Mouse (Mus musculus) MEL (cell line): ENCODE data around the gene Parva. TPM values are rescaled to one million over a fixed set of nuclear protein-coding genes. Genes with fewer than 3 reads are reported as not detected.

ENCODE experiments used
- DNase-seq: peaks from one replicate; pipeline ENCODE4 v3.0.0; 2011; ENCODE audit warnings: low read depth, low spot score
- H3K27ac ChIP-seq: 2 replicates; pipeline ENCODE4 v1.5.1; 2012; ENCODE audit warnings: low read depth, mild to moderate bottlenecking, control low read depth, low read length, moderate library complexity; ENCODE audit not compliant: control insufficient read depth
- H3K27me3 ChIP-seq, 2 experiments: fragments of 150-350 bp in 1 of 2; sonication (generic) in 1 of 2; 2 replicates each; pipeline ENCODE4 v1.6.1; 2012; ENCODE audit warnings: low read length in 2 of 2, mild to moderate bottlenecking in 2 of 2, improper control_type of control experiment in 1 of 2, moderate library complexity in 1 of 2; ENCODE audit not compliant: insufficient read depth in 2 of 2, control insufficient read depth in 1 of 2
- H3K36me3 ChIP-seq, 2 experiments: 2 replicates each; pipeline ENCODE4 v1.6.1; 2012 to 2014; ENCODE audit warnings: low read length in 2 of 2, improper control_type of control experiment in 1 of 2, inconsistent platforms in 1 of 2, mild to moderate bottlenecking in 1 of 2; ENCODE audit not compliant: insufficient read depth in 2 of 2, control insufficient read depth in 1 of 2
- H3K4me1 ChIP-seq, 2 experiments: fragments of 150-350 bp in 1 of 2; sonication (generic) in 1 of 2; 2 replicates each; pipeline ENCODE4 v1.6.1; 2012; ENCODE audit warnings: low read length in 2 of 2, improper control_type of control experiment in 1 of 2, mild to moderate bottlenecking in 1 of 2; ENCODE audit not compliant: insufficient read depth in 2 of 2, control insufficient read depth in 1 of 2
- H3K4me3 ChIP-seq, 2 experiments: fragments of 150-350 bp in 1 of 2; sonication (generic) in 1 of 2; 2 replicates each; pipeline ENCODE4 v1.5.1; 2012; ENCODE audit warnings: low read depth in 2 of 2, low read length in 2 of 2, mild to moderate bottlenecking in 2 of 2, moderate library complexity in 2 of 2, control low read depth in 1 of 2, improper control_type of control experiment in 1 of 2; ENCODE audit not compliant: control insufficient read depth in 1 of 2, insufficient read depth in 1 of 2
- H3K79me2 ChIP-seq: 2 replicates; pipeline ENCODE4 v1.6.1; 2012; ENCODE audit warnings: mild to moderate bottlenecking, low read length, moderate library complexity; ENCODE audit not compliant: control insufficient read depth, poor library complexity, insufficient read depth
- H3K9ac ChIP-seq: 2 replicates; pipeline ENCODE4 v1.6.1; 2012; ENCODE audit warnings: low read depth, mild to moderate bottlenecking, control low read depth, low read length, moderate library complexity; ENCODE audit not compliant: control insufficient read depth, poor library complexity, severe bottlenecking
- H3K9me3 ChIP-seq: fragments of 150-350 bp; sonication (generic); replicated peaks from 2 replicates; pipeline ENCODE4 v1.6.1; 2012; ENCODE audit warnings: mild to moderate bottlenecking, low read length, improper control_type of control experiment, moderate library complexity; ENCODE audit not compliant: insufficient read depth
- CHD2 ChIP-seq: IDR thresholded peaks from 2 replicates; pipeline ENCODE4 v1.6.1; 2011; ENCODE audit warnings: low read length, improper control_type of control experiment
- ZNF384 ChIP-seq: IDR thresholded peaks from 2 replicates; pipeline ENCODE4 v1.6.1; 2012; ENCODE audit warnings: low read depth, mild to moderate bottlenecking, inconsistent platforms, low read length, improper control_type of control experiment
- polyA plus RNA-seq, 2 experiments: library from polyadenylated mRNA; stranded (reverse) in 1 of 2; unstranded in 1 of 2; fragments of >175 nt in 1 of 2; fragments of >200 nt in 1 of 2; gene quantifications; 2 replicates each; pipeline versions ENCODE4 v1.2.1 to v1.2.4; 2012; ENCODE audit warnings: low replicate concordance in 2 of 2, low read depth in 1 of 2; ENCODE audit not compliant: insufficient read length in 2 of 2, insufficient read depth in 1 of 2, missing spikeins in 1 of 2
- total RNA-seq: library from RNA; depleted of rRNA; stranded (reverse); fragments of 300-350 nt; gene quantifications from 2 replicates; pipeline ENCODE4 v1.2.3, GENCODE M21; 2012; rRNA removed

The Parva gene
- total and polyA plus RNA-seq, 3 experiments: not detected

DNA sequence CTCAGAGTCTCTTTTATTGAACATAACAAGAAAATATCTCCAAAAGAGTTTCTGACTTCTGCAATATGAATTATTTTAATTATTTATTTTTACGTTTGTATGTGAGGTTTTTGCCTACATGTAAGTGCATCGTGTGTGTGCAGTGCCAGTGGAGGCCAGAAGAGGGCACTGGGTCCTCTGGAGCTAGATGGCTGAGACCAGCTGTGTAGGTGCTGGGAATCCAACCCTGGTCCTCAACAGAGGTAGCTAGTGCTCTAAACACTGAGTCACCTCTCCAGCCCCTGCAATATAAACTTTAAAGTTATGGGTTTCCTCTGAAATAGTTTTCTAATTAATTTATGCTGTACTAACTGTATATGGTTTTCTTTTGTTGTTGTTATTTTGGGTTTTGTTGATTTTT, 208.6 kb downstream of the Parva start:
- H3K4me3 ChIP-seq: no peak overlapping the region
- no peak overlapping the region for H3K9ac ChIP-seq
- no peak for DNase-seq
- no peaks in the 10 kb centered on the region for H3K9me3 ChIP-seq
- H3K36me3 ChIP-seq: no peaks in the 10 kb centered on the region
- no peaks in the 10 kb centered on the region for H3K79me2 ChIP-seq
- H3K27ac ChIP-seq: no peak overlapping the region
- no peaks in the 10 kb centered on the region for H3K4me1 ChIP-seq
- TF ChIP-seq CHD2: no peak
- no peak for TF ChIP-seq ZNF384
- H3K27me3 ChIP-seq: no peaks in the 10 kb centered on the region

Other genes starting within 250 kb of the Parva start
- not detected in 2 replicates for gene Mical2, start 201.6 kb upstream of the Parva start, total RNA-seq
- not detected for gene Mical2, start 201.6 kb upstream of the Parva start, polyA plus RNA-seq